Mouse (Mus musculus): ENCODE measurements at regions not wholly inside any gene's neighbourhood (a gene's known extent, or its start where the extent isn't known, plus 50 kb on each side); places are given as distances from the start of the nearest gene placed in this dataset.

- Histone ChIP-seq H3K4me3 (no peak overlapping the region), H3K9me3 (no peaks in the 10 kb centered on the region), H3K27ac (no peak overlapping the region), H3K36me3 (replicated peaks) (no peaks in the 10 kb centered on the region), H3K27me3 (ENCODE audit: poor library complexity, severe bottlenecking) (no peaks in the 10 kb centered on the region), H3K4me1 (peaks cover 10% of the 10 kb centered on the region)
- WGBS = 93% methylated on average over 7 of the region's 7 CpGs
- DNase-seq (ENCODE audit: extremely low spot score, low spot score) = no peak
Observed at GRCm38 (mm10) chr3:52735939-52736338, 281.1 kb downstream of the Cog6 start.

GRCm38 (mm10) chr3:52731941-52732340 lies 285.1 kb downstream of the Cog6 start:
- Histone ChIP-seq H3K36me3 (replicated peaks) (no peaks in the 10 kb centered on the region), H3K4me1 (peaks cover 5% of the 10 kb centered on the region; the same call in 1 of the 2 replicates), H3K27me3 (ENCODE audit: poor library complexity, severe bottlenecking) (no peaks in the 10 kb centered on the region), H3K9me3 (no peaks in the 10 kb centered on the region), H3K27ac (no peak overlapping the region), H3K4me3 (no peak overlapping the region)
- DNase-seq (ENCODE audit: extremely low spot score, low spot score) = no peak

- Histone ChIP-seq H3K27ac (no peak overlapping the region), H3K4me1 (peaks cover 5% of the 10 kb centered on the region; the same call in 1 of the 2 replicates), H3K27me3 (ENCODE audit: poor library complexity, severe bottlenecking) (no peaks in the 10 kb centered on the region), H3K4me3 (no peak overlapping the region), H3K9me3 (no peaks in the 10 kb centered on the region), H3K36me3 (replicated peaks) (no peaks in the 10 kb centered on the region)
- no peak for DNase-seq (ENCODE audit: extremely low spot score, low spot score)
- WGBS = 85% methylated on average over 3 of the region's 3 CpGs
Observed at GRCm38 (mm10) chr3:52731491-52731890, 285.5 kb downstream of the Cog6 start.

- Histone ChIP-seq H3K36me3 (replicated peaks) (no peaks in the 10 kb centered on the region), H3K27me3 (ENCODE audit: poor library complexity, severe bottlenecking) (no peaks in the 10 kb centered on the region), H3K27ac (no peak overlapping the region; the same call in 1 of the 2 replicates), H3K4me3 (no peak overlapping the region), H3K9me3 (no peaks in the 10 kb centered on the region), H3K4me1 (peaks cover 5% of the 10 kb centered on the region; the same call in 1 of the 2 replicates)
- no peak for DNase-seq (ENCODE audit: extremely low spot score, low spot score)
- 87% methylated on average over 3 of the region's 3 CpGs for WGBS
Observed at GRCm38 (mm10) chr3:52729731-52730130, 287.3 kb downstream of the Cog6 start.

- Histone ChIP-seq H3K9me3 (no peaks in the 10 kb centered on the region), H3K27me3 (ENCODE audit: poor library complexity, severe bottlenecking) (no peaks in the 10 kb centered on the region), H3K4me1 (peaks cover 5% of the 10 kb centered on the region; the same call in 1 of the 2 replicates), H3K27ac (no peak overlapping the region), H3K36me3 (replicated peaks) (no peaks in the 10 kb centered on the region), H3K4me3 (no peak overlapping the region)
- DNase-seq (ENCODE audit: extremely low spot score, low spot score) = no peak
- WGBS = 82% methylated on average over 6 of the region's 6 CpGs
Observed at GRCm38 (mm10) chr3:52728860-52729259, 288.2 kb downstream of the Cog6 start.

- Histone ChIP-seq H3K9me3 (no peaks in the 10 kb centered on the region), H3K36me3 (replicated peaks) (no peaks in the 10 kb centered on the region), H3K27me3 (ENCODE audit: poor library complexity, severe bottlenecking) (no peaks in the 10 kb centered on the region), H3K27ac (no peak overlapping the region), H3K4me3 (no peak overlapping the region), H3K4me1 (peaks cover 5% of the 10 kb centered on the region; the same call in 1 of the 2 replicates)
- 91% methylated on average over 5 of the region's 5 CpGs for WGBS
- no peak for DNase-seq (ENCODE audit: extremely low spot score, low spot score)
Observed at GRCm38 (mm10) chr3:52728426-52728825, 288.6 kb downstream of the Cog6 start.

- DNase-seq (ENCODE audit: extremely low spot score, low spot score) = no peak
- H3K4me3 ChIP-seq = no peak overlapping the region
- no peaks in the 10 kb centered on the region for H3K4me1 ChIP-seq
Observed at GRCm38 (mm10) chr3:52724354-52724753, 292.7 kb downstream of the Cog6 start.

GRCm38 (mm10) chr3:52722946-52723345 lies 294.1 kb downstream of the Cog6 start:
- H3K9me3 ChIP-seq = no peaks in the 10 kb centered on the region
- 93% methylated on average over 2 of the region's 2 CpGs for WGBS
- no peak overlapping the region for H3K27ac ChIP-seq
- H3K36me3 ChIP-seq (replicated peaks) = no peaks in the 10 kb centered on the region
- H3K4me1 ChIP-seq = peaks cover 5% of the 10 kb centered on the region
- no peaks in the 10 kb centered on the region for H3K27me3 ChIP-seq (ENCODE audit: poor library complexity, severe bottlenecking)
- DNase-seq (ENCODE audit: extremely low spot score, low spot score) = no peak
- H3K4me3 ChIP-seq = no peak overlapping the region

More at GRCm38 (mm10) chr3:52724354-52724753, 292.7 kb downstream of the Cog6 start:
- no peaks in the 10 kb centered on the region for H3K27me3 ChIP-seq (ENCODE audit: poor library complexity, severe bottlenecking)
- no peaks in the 10 kb centered on the region for H3K36me3 ChIP-seq (replicated peaks)
- H3K9me3 ChIP-seq = no peaks in the 10 kb centered on the region
- H3K27ac ChIP-seq = no peak overlapping the region
- 92% methylated on average over 3 of the region's 3 CpGs for WGBS

GRCm38 (mm10) chr3:52719181-52719580 lies 297.9 kb downstream of the Cog6 start:
- no peak for DNase-seq (ENCODE audit: extremely low spot score, low spot score)
- H3K36me3 ChIP-seq (replicated peaks) = no peaks in the 10 kb centered on the region
- H3K27ac ChIP-seq = no peak overlapping the region
- H3K9me3 ChIP-seq = no peaks in the 10 kb centered on the region
- H3K4me1 ChIP-seq = peaks cover 5% of the 10 kb centered on the region
- H3K4me3 ChIP-seq = no peak overlapping the region
- no peaks in the 10 kb centered on the region for H3K27me3 ChIP-seq (ENCODE audit: poor library complexity, severe bottlenecking)
- 91% methylated on average over 3 of the region's 3 CpGs for WGBS

GRCm38 (mm10) chr3:52717324-52717723 lies 299.7 kb downstream of the Cog6 start:
- 93% methylated on average over 5 of the region's 5 CpGs for whole genome bisulfite sequencing
- Histone ChIP-seq H3K36me3 (replicated peaks) (no peaks in the 10 kb centered on the region), H3K27ac (no peak overlapping the region), H3K4me1 (peaks cover 5% of the 10 kb centered on the region), H3K9me3 (no peaks in the 10 kb centered on the region), H3K4me3 (no peak overlapping the region), H3K27me3 (ENCODE audit: poor library complexity, severe bottlenecking) (no peaks in the 10 kb centered on the region)
- no peak for DNase-seq (ENCODE audit: extremely low spot score, low spot score)

GRCm38 (mm10) chr3:52712151-52712550 lies 304.9 kb downstream of the Cog6 start:
- Histone ChIP-seq H3K36me3 (replicated peaks) (no peaks in the 10 kb centered on the region), H3K4me3 (no peak overlapping the region), H3K4me1 (no peaks in the 10 kb centered on the region), H3K9me3 (no peaks in the 10 kb centered on the region), H3K27ac (no peak overlapping the region), H3K27me3 (ENCODE audit: poor library complexity, severe bottlenecking) (no peaks in the 10 kb centered on the region)
- WGBS = 90% methylated on average over 5 of the region's 5 CpGs
- no peak for DNase-seq (ENCODE audit: extremely low spot score, low spot score)

GRCm38 (mm10) chr3:52711133-52711532 lies 305.9 kb downstream of the Cog6 start:
- no peaks in the 10 kb centered on the region for H3K36me3 ChIP-seq (replicated peaks)
- H3K9me3 ChIP-seq = no peaks in the 10 kb centered on the region
- no peaks in the 10 kb centered on the region for H3K27me3 ChIP-seq (ENCODE audit: poor library complexity, severe bottlenecking)
- WGBS = 76% methylated on average over 9 of the region's 9 CpGs
- H3K4me3 ChIP-seq = no peak overlapping the region
- H3K4me1 ChIP-seq = no peaks in the 10 kb centered on the region
- H3K27ac ChIP-seq = no peak overlapping the region
- no peak for DNase-seq (ENCODE audit: extremely low spot score, low spot score)

GRCm38 (mm10) chr3:52708746-52709145 lies 308.3 kb downstream of the Cog6 start:
- Histone ChIP-seq H3K27me3 (ENCODE audit: poor library complexity, severe bottlenecking) (no peaks in the 10 kb centered on the region), H3K4me3 (no peak overlapping the region), H3K36me3 (replicated peaks) (no peaks in the 10 kb centered on the region), H3K27ac (no peak overlapping the region), H3K9me3 (no peaks in the 10 kb centered on the region), H3K4me1 (no peaks in the 10 kb centered on the region)
- 88% methylated on average over 3 of the region's 3 CpGs for whole genome bisulfite sequencing
- no peak for DNase-seq (ENCODE audit: extremely low spot score, low spot score)

- no peaks in the 10 kb centered on the region for H3K36me3 ChIP-seq (replicated peaks)
- no peaks in the 10 kb centered on the region for H3K9me3 ChIP-seq
- H3K27me3 ChIP-seq (ENCODE audit: poor library complexity, severe bottlenecking) = no peaks in the 10 kb centered on the region
Observed at GRCm38 (mm10) chr3:52708301-52708700, 308.7 kb downstream of the Cog6 start.

More at GRCm38 (mm10) chr3:52708301-52708700, 308.7 kb downstream of the Cog6 start:
- Histone ChIP-seq H3K4me1 (no peaks in the 10 kb centered on the region), H3K27ac (no peak overlapping the region), H3K4me3 (no peak overlapping the region)
- WGBS = 85% methylated on average over 1 of the region's 1 CpGs
- no peak for DNase-seq (ENCODE audit: extremely low spot score, low spot score)
